Mouse (Mus musculus) left cerebral cortex, adult 9 months (tissue): Measurements from ENCODE around the gene Ccna2.

Experiments
- DNase-seq, 2 experiments: peaks; one replicate each; pipeline ENCODE4 v3.0.0; 2022; ENCODE audit warnings: low spot score in 2 of 2

Gene Ccna2

DNA sequence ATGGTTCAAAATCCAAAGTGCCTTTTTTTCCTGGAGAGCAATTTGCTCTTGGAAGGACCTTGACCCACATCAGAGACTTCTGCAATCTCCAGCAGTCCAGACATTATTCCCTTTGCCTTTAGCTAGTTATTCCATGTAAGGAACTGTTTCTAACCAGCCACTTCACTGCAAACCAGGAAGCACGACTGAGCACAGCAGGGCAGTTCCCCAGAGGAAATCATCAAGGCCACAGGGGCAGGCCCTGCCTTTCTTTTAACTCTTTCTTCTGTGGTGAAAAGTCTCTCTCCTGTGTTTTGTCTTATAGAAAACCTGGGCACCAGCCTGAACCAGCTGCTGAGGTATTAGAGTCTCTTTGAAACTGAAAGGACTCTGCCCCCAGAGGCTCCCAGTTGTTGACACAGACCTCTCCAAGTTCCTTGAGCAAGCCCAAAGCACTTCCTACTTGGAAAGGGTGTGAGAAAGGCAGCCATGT lies 38.7 kb downstream of the Ccna2 start:
- no peak for DNase-seq

DNA sequence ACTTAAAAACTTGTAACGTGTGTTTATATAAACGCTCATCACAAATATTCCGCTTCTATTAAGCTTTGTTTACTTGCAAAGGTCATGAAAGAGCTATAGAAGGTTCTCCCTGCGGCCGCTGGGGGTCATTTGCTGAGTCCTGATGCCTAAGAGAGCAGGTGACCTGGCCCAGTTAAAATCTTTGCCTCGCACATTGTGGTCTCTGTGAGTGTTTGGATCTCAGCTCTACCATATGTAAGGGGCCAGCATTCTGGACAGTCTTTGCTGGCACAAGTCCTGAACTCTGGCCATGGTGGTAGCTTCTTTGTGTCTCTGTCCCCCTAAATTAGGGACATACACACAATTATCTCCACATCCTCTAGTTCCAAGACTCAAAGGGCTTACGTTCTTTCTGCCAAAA lies 39.2 kb downstream of the Ccna2 start:
- no peak for DNase-seq

DNA sequence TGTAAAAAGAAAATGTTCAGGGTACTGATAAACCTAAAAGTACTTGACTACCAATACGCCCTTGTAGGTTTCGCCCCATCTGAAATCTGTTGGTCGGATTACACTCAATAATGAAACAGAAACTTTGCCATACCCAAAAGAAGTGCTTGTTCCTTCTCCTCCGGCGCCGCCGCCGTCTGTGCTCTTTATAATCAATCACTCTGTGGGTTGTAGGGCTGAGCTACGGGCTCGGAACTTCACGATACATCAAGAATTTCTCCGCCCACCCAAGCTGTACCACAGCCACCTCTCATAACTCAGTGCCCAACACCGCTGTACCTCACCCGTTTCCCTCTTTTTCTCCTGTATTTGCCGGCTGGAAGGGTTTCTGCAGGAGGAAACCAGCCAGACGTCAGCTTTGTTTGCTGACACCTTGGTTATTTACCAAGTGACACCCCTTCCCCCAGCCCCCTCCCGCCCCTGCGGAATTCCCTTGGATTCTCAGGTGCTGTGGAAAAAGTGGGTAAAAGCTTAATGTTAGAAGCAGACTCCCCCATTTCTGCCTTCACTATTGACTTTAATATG lies 39.9 kb downstream of the Ccna2 start:
- DNase-seq, result no peak

- peak in 1 of 2 experiments; percentile 39 for DNase-seq
These were observed 40.7 kb downstream of the Ccna2 start for GRCm38 (mm10) chr3:36531242-36531641.

DNA sequence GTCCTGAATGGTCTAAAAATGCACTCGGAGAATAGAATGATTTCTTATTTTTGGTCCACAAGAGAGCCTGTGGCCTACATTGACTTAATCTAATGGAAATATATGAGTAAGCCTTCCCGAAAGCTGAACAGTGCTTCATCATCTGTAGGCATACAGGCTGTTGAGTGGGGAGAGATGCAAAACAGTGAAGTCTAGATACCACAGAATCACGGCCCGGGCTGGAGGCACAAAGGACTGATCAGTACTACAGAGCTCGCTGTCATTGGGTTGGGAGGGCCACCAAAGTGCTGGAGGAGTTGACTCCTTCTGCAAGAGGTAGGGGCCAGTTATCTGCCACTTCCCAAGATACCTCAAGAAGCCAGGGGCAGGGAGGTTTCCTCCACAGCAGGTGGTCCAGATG lies 41.2 kb downstream of the Ccna2 start:
- DNase-seq, result peak in 1 of 2 experiments; percentile 24

DNA sequence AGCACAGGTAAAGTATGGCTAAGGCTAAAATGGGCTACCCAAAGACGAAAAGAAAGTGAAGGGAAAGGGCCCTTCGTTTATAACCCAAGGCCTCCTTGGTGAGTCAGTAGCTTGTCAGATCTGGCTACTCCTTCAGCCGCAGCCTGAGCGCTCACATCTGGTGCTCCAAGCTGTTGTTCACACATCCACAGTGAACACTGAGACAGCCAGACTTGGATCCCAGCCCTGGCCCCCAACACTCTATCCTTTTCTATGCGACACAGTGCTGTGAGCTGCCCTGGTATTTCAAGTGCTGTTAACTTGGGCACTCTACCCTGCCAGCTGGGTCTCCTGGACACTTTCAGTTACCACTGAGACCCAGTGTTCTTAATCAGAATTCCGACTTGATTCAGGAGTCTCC lies 41.6 kb downstream of the Ccna2 start:
- DNase-seq, result peak in 1 of 2 experiments; percentile 82

DNA sequence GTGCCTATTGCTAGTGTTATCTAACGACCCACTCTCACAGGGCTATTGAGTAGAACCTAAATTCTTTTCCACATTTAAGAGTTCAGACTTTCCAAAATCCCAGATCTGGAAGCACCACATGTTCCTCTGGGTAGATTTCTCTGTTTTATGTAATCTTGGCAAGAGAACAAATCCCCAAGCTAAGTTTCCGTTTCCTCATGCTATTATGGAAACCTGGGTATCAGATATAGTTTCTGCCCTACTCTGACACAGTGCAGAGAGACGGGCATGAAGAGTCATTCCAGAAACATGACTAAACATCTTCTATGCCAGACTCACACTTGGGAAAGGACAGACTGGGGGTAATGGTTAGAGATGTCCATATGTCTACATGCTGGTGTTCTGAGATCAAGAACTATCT lies 47.5 kb downstream of the Ccna2 start:
- no peak for DNase-seq

- DNase-seq, result no peak
These were observed 49.8 kb downstream of the Ccna2 start for GRCm38 (mm10) chr3:36522137-36522536.

DNA sequence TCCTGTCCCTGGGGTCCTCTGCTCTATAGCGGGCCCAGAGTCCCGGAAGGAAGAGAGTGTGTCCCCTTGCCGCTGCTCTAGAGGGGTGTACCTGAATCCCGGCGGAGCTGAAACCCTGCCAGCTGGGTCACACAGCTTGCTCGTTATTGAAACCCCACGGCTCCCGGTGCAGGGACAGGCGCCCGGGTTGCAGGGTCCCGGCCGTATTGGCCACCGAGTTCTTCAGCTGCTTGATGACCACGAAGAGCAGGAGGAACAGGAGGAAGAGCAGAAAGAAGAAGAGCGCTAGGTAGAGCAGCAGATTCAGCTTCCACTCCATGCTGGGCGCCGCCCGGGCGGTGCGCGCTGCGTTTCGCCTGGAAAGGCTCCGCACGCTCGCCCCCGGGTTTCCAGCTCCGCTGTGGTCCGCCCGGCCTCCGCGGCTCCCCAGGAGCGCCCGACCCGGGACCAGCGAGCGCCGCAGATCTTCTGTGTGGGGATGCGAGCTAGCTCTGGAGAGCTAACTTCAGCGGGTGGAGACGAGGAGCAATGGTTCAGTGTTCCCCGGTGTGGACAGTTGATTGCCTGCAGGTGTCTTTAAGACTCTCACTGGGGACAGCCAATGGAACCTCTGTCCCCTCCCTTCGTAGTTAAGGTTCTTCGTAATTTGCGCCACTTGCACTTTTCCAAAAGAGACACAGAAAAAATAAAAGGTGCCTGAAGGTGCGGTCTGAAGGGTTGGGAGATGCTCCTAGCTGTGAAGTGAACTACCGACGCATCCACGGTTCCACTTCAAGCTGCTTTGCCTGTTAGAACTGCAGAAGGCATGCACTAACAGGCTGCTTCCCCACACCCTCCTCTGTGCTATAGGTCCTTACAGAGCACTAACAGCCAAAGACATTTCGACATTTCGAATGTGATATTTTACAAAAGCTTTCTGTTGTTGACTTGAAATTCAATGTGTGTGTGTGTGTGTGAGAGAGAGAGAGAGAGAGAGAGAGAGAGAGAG lies 50.6 kb downstream of the Ccna2 start, which contains the start of gene Gm11549:
Gm11549 (minus strand) TSS at position 741 of the 988 bp plus-strand sequence.
- DNase-seq, result peak in 1 of 2 experiments; percentile 42

- DNase-seq, result peak; percentile 67 to 75
These were observed 55.8 kb downstream of the Ccna2 start for GRCm38 (mm10) chr3:36516196-36516595.
